Mouse (Mus musculus): ENCODE data around the gene Fosb.
A peak's percentile ranks its signal among the peaks of the same experiment; 100 is the strongest.

DNA sequence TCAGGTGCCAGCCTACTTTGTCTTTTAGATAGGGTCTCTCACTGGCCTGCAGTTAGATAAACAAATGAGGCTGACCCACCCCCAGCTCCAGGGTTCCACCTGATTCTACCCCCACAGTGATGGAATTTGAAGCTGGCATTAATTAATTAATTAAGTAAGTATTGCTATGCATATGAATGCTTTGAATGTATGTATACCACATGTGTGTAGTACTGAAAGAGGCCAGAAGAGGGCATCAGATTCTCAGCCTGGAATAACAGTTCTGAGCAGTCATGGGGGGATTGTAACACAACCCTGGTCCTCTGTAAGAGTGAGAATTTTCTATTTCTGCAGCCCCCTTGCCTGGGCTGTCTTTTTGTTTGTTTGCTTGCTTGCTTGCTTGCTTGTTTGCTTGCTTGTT is 18.6 kb upstream of the Fosb start:
- TF ChIP-seq CTCF (IDR thresholded peaks at IDR 0.05; ENCODE audit: low read depth, low read length) (peak; percentile 23; the same call in 1 of the 2 replicates), POLR2A (IDR thresholded peaks at IDR 0.05; ENCODE audit: extremely low read depth, insufficient read depth, low read length) (no peak)

Data from liver, adult 2 months (tissue).